ENCODE assay signal across 10 mouse cellular contexts in genomic region chr4:137910382-137911009, GRCm38 (mm10). TPM values are rescaled to one million over a fixed set of nuclear protein-coding genes. Genes with fewer than 3 reads are reported as not detected.
DNase-seq lines count a peak whose midpoint lies in the region; ATAC-seq and TF ChIP-seq lines count a peak whose summit lies in the region.
"Had no signal": no experiment of that assay in that cellular context is flagged by ENCODE, and none has a peak within 500 bp of the region (broad histone marks: within the 10 kb centered on the region; RNA-seq: fewer than 3 reads in every experiment).

No protein-coding gene starts in this region.

- no peaks in the 10 kb centered on the region for H3K27me3 ChIP-seq in liver, adult 2 months (ENCODE audit: control insufficient read depth, insufficient read depth, low read length)
- H3K27me3 ChIP-seq in liver, embryonic 11.5 days (replicated peaks; ENCODE audit: control insufficient read depth, insufficient read depth, low read length) = no peaks in the 10 kb centered on the region
- H3K27me3 ChIP-seq: limb, embryonic 15.5 days had no signal

- no peak overlapping the region for H3K9ac ChIP-seq in liver, adult 2 months (ENCODE audit: low read depth, low read length)
- no peak overlapping the region for H3K9ac ChIP-seq in liver, embryonic 11.5 days (ENCODE audit: low read depth, low read length)
- H3K9ac ChIP-seq: limb, embryonic 15.5 days had no signal

- 96% methylated on average over 5 of the region's 5 CpGs for whole genome bisulfite sequencing in liver, adult 2 months
- whole genome bisulfite sequencing in liver, embryonic 11.5 days = 77% methylated on average over 5 of the region's 5 CpGs

- H3K79me2 ChIP-seq in liver, adult 2 months (ENCODE audit: control insufficient read depth, insufficient read depth, low read length) = peaks cover 54% of the 10 kb centered on the region

- no peaks in the 10 kb centered on the region; the same call in 1 of the 2 replicates for H3K36me3 ChIP-seq in liver, adult 2 months (ENCODE audit: control insufficient read depth, insufficient read depth, low read length)
- H3K36me3 ChIP-seq in liver, embryonic 11.5 days (ENCODE audit: control insufficient read depth, insufficient read depth, low read length) = no peaks in the 10 kb centered on the region
- H3K36me3 ChIP-seq: limb, embryonic 15.5 days had no signal

- H3K9me3 ChIP-seq in liver, embryonic 11.5 days (ENCODE audit: control insufficient read depth, low read length) = no peaks in the 10 kb centered on the region
- H3K9me3 ChIP-seq: limb, embryonic 15.5 days had no signal

- ATAC-seq in liver, embryonic 11.5 days (replicated peaks; ENCODE audit: low FRiP score) = no peak
- no peak for ATAC-seq in frontal cortex, adult (ENCODE audit: low TSS enrichment)
- ATAC-seq: hindbrain, embryonic 16.5 days had no signal

- H3K4me3 ChIP-seq in liver, adult 2 months (ENCODE audit: insufficient read depth, low read depth, low read length) = no peak overlapping the region
- H3K4me3 ChIP-seq in liver, embryonic 11.5 days (ENCODE audit: low read depth, low read length) = no peak overlapping the region
- H3K4me3 ChIP-seq in cortical plate, adult 2 months (ENCODE audit: insufficient read depth, low read length) = no peak overlapping the region
- H3K4me3 ChIP-seq: limb, embryonic 15.5 days had no signal

- H3K4me2 ChIP-seq in liver, embryonic 11.5 days = no peak overlapping the region
- H3K4me2 ChIP-seq: limb, embryonic 15.5 days had no signal

- peak; percentile 79 for TF ChIP-seq CTCF in liver, adult 2 months (IDR thresholded peaks at IDR 0.05; ENCODE audit: low read depth, low read length)
- TF ChIP-seq CTCF in cortical plate, adult 2 months (IDR thresholded peaks at IDR 0.05; ENCODE audit: extremely low read depth, insufficient read depth, low read length) = peak; percentile 28; the same call in 1 of the 2 replicates

- TF ChIP-seq POLR2A in liver, adult 2 months (IDR thresholded peaks at IDR 0.05; ENCODE audit: extremely low read depth, insufficient read depth, low read length) = no peak
- TF ChIP-seq POLR2A in cortical plate, adult 2 months (IDR thresholded peaks at IDR 0.05; ENCODE audit: extremely low read depth, insufficient read depth, low read length) = no peak

- H3K27ac ChIP-seq in liver, adult 2 months (replicated peaks; ENCODE audit: insufficient read depth, low read depth, low read length) = no peak overlapping the region
- H3K27ac ChIP-seq in liver, embryonic 11.5 days (ENCODE audit: low read depth, low read length) = no peak overlapping the region
- no peak overlapping the region for H3K27ac ChIP-seq in cortical plate, adult 2 months (ENCODE audit: insufficient read depth, low read length)
- H3K27ac ChIP-seq: limb, embryonic 15.5 days had no signal

- DNase-seq in gastrocnemius, adult 18-20 months (ENCODE audit: low spot score) = peak; percentile 56
- no peak for DNase-seq in gastrocnemius, adult 8-10 months (ENCODE audit: low spot score in 2 of 2)
- DNase-seq in liver, adult 2 months (ENCODE audit: extremely low read depth, low read depth, low spot score) = no peak
- no peak for DNase-seq in liver, embryonic 11.5 days (ENCODE audit: low spot score)
- DNase-seq in naive thymus-derived CD4-positive, alpha-beta T cell, adult 2 months (ENCODE audit: low read depth) = peak; percentile 23
- DNase-seq in thymus, postnatal 4 days = no peak

- peaks cover 11% of the 10 kb centered on the region for H3K4me1 ChIP-seq in liver, adult 2 months (ENCODE audit: control insufficient read depth, insufficient read depth, low read length)
- peaks cover 23% of the 10 kb centered on the region for H3K4me1 ChIP-seq in liver, embryonic 11.5 days (replicated peaks; ENCODE audit: control insufficient read depth, insufficient read depth, low read length)
- H3K4me1 ChIP-seq in cortical plate, adult 2 months (ENCODE audit: control insufficient read depth, insufficient read depth, low read length) = no peaks in the 10 kb centered on the region

RNA-seq across cellular contexts. Expression of gene Ece1, which starts 48.5 kb away (rescaled TPM):
- 10 to 100 TPM; 65.0 to 78.0 TPM for total RNA-seq in gastrocnemius, adult 18-20 months (2021)
- 10 to 100 TPM; 48.8 to 97.1 (median 69.4) TPM for total RNA-seq in gastrocnemius, adult 8-10 months (2022)
- total RNA-seq in liver, adult 2 months (2014; rRNA removed) = 430 and 630 TPM in 2 replicates
- polyA plus RNA-seq in liver, adult 2 months (2012; rRNA removed) = 55.2 and 213 TPM in 2 replicates
- polyA plus RNA-seq in liver, embryonic 11.5 days (2014; fragmentation: Nextera tagmentation; extraction: Ambion mirVana) = 51.9 and 61.4 TPM in 2 replicates
- 29.8 and 38.2 TPM in 2 replicates for polyA plus RNA-seq in cortical plate, adult 2 months (2012; rRNA removed)

Comparison
In these comparisons a context has a peak if more than half of its experiments do, and no peak if none do; other contexts are left out.
1. DNase-seq: peak in gastrocnemius, adult 18-20 months (single experiment) and naive thymus-derived CD4-positive, alpha-beta T cell, adult 2 months (single experiment); none in gastrocnemius, adult 8-10 months (0 of 2), liver, adult 2 months (single experiment), liver, embryonic 11.5 days (single experiment) and thymus, postnatal 4 days (single experiment).